Mouse (Mus musculus) liver, embryonic 14.5 days (tissue): ENCODE data around the gene Lyrm4. TPM values are rescaled to one million over a fixed set of nuclear protein-coding genes. Genes with fewer than 3 reads are reported as not detected.

Source experiments
- ATAC-seq: fragments of 200-750 bp; cut with Nextera tagmentation; 2 replicates; pipeline ENCODE4 v1.8.0; 2017; ENCODE audit warnings: moderate number of reproducible peaks, mild to moderate bottlenecking, moderate library complexity; ENCODE audit not compliant: insufficient read depth
- DNase-seq, 3 experiments: peaks; one replicate each; pipeline ENCODE4 v3.0.0-alpha.2; 2012 to 2013; ENCODE audit warnings: low read depth in 3 of 3, low spot score in 3 of 3
- H3K27ac ChIP-seq: fragments of 300-500 bp; sonication (generic); 2 replicates; pipeline ENCODE4 v1.5.1; 2014; ENCODE audit warnings: moderate library complexity, mild to moderate bottlenecking, control low read depth, inconsistent platforms
- H3K27me3 ChIP-seq: fragments of 300-500 bp; sonication (generic); 2 replicates; pipeline ENCODE4 v1.6.1; 2014; ENCODE audit warnings: mild to moderate bottlenecking, low read length, moderate library complexity; ENCODE audit not compliant: control insufficient read depth, insufficient read depth
- H3K36me3 ChIP-seq: fragments of 300-500 bp; sonication (generic); replicated peaks from 2 replicates; pipeline ENCODE4 v1.6.1; 2014; ENCODE audit warnings: low read depth; ENCODE audit not compliant: control insufficient read depth, insufficient read depth
- H3K4me1 ChIP-seq, 2 experiments: fragments of 200-500 bp in 1 of 2; fragments of 300-500 bp in 1 of 2; sonication (generic) in 1 of 2; replicated peaks; 2 replicates each; pipeline ENCODE4 v1.6.1; 2012 to 2014; ENCODE audit warnings: antibody characterized with exemption in 1 of 2, inconsistent platforms in 1 of 2, low read length in 1 of 2; ENCODE audit not compliant: control insufficient read depth in 2 of 2, insufficient read depth in 2 of 2
- H3K4me2 ChIP-seq: fragments of 300-500 bp; sonication (generic); 2 replicates; pipeline ENCODE4 v1.6.1; 2014; ENCODE audit warnings: low read depth, mild to moderate bottlenecking, control low read depth, moderate library complexity
- H3K4me3 ChIP-seq, 2 experiments: fragments of 200-500 bp in 1 of 2; fragments of 300-500 bp in 1 of 2; sonication (generic) in 1 of 2; 2 replicates each; pipeline ENCODE4 v1.5.1; 2012 to 2014; ENCODE audit warnings: low read depth in 2 of 2, low read length in 2 of 2, mild to moderate bottlenecking in 2 of 2, control low read depth in 1 of 2, inconsistent platforms in 1 of 2, moderate library complexity in 1 of 2; ENCODE audit not compliant: insufficient read depth in 1 of 2
- H3K9ac ChIP-seq: fragments of 300-500 bp; sonication (generic); replicated peaks from 2 replicates; pipeline ENCODE4 v1.6.1; 2014; ENCODE audit warnings: mild to moderate bottlenecking, control low read depth, moderate library complexity
- H3K9me3 ChIP-seq: fragments of 300-500 bp; sonication (generic); 2 replicates; pipeline ENCODE4 v1.6.1; 2016; ENCODE audit warnings: low read length, mixed read lengths; ENCODE audit not compliant: control insufficient read depth
- CTCF ChIP-seq: IDR thresholded peaks from 2 replicates; pipeline ENCODE4 v1.5.1; 2016; ENCODE audit warnings: antibody characterized with exemption, low read depth, control low read depth
- EP300 ChIP-seq: IDR thresholded peaks from 2 replicates; pipeline ENCODE4 v1.6.1; 2016; ENCODE audit warnings: antibody characterized with exemption, low read depth
- WGBS: fragments of 180-500 bp; shearing (Covaris S2); extraction: QIAGEN DNeasy Blood & Tissue Kit; methylation state at CpG from one replicate; pipeline ENCODE4 v1.1.7; 2014; ENCODE audit not compliant: insufficient replicate concordance; 5-methylcytosine and 5-hydroxymethylcytosine counted together
- polyA plus RNA-seq, 2 experiments: library from polyadenylated mRNA; depleted of rRNA in 1 of 2; stranded (reverse) in 1 of 2; unstranded in 1 of 2; fragments of >200 nt; fragmentation: Nextera tagmentation in 1 of 2; extraction: Ambion mirVana in 1 of 2; gene quantifications; 2 replicates each; pipeline versions ENCODE4 v1.2.1 to v1.2.3; 2012 to 2014

Gene Lyrm4
- polyA plus RNA-seq (2012; rRNA removed) (5.2 and 6.8 TPM in 2 replicates), polyA plus RNA-seq (2014; fragmentation: Nextera tagmentation; extraction: Ambion mirVana) (28.2 and 28.8 TPM in 2 replicates)

- peak within 1 kb of the TSS; percentile 74 for H3K4me2 ChIP-seq
- no peaks in the 10 kb centered on the region for H3K9me3 ChIP-seq
- H3K27ac ChIP-seq = peak within 1 kb of the TSS; percentile 85
- H3K36me3 ChIP-seq = no peaks in the 10 kb centered on the region
- H3K27me3 ChIP-seq = no peaks in the 10 kb centered on the region
- H3K9ac ChIP-seq = peak within 1 kb of the TSS; percentile 77
- DNase-seq (peak; percentile 91 to 94 (median 92)), ATAC-seq (peak; percentile 96)
- under 1% methylated on average over 74 of the region's 75 CpGs for WGBS
- peak within 1 kb of the TSS; percentile 68 to 86 for H3K4me3 ChIP-seq
- H3K4me1 ChIP-seq = peaks cover 6 to 13% of the 10 kb centered on the region in 2 experiments
- TF ChIP-seq CTCF (peak; percentile 28; the same call in 1 of the 2 replicates), EP300 (peak; percentile 67)
These were observed at the start of gene Lyrm4, which contains the start of gene Fars2 for GRCm38 (mm10) chr13:36117143-36118014. Lyrm4 (minus strand) TSS chr13:36117526. Fars2 (plus strand) TSS chr13:36117412.

DNA sequence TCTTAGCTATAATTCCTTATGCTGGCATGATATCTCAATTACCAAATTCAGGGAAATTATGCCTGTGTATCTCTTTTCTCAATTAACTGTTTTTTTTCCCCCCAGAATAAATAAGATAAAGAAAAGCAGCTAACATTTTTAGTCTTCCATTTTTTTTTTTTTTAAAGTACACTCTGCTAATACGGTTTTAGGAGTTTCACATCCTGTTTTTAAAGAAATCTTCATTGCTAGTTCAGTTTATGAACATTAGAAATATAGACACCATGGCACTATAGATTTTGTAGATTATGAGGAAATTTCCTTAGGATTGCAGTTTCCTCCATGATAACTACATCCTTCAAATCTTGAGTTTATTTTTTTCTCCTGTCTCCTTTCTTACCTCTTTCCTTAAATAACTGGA is 46.6 kb upstream of the Lyrm4 start:
- H3K27me3 ChIP-seq = no peaks in the 10 kb centered on the region
- H3K4me3 ChIP-seq = no peak overlapping the region
- no peak overlapping the region for H3K4me2 ChIP-seq
- H3K27ac ChIP-seq = no peak overlapping the region
- H3K4me1 ChIP-seq = no peaks in the 10 kb centered on the region
- H3K36me3 ChIP-seq = no peaks in the 10 kb centered on the region
- WGBS = 57% methylated on average over 1 of the region's 1 CpGs
- TF ChIP-seq CTCF (no peak), EP300 (no peak)
- H3K9ac ChIP-seq = no peak overlapping the region
- H3K9me3 ChIP-seq = no peaks in the 10 kb centered on the region
- ATAC-seq (no peak), DNase-seq (no peak)

DNA sequence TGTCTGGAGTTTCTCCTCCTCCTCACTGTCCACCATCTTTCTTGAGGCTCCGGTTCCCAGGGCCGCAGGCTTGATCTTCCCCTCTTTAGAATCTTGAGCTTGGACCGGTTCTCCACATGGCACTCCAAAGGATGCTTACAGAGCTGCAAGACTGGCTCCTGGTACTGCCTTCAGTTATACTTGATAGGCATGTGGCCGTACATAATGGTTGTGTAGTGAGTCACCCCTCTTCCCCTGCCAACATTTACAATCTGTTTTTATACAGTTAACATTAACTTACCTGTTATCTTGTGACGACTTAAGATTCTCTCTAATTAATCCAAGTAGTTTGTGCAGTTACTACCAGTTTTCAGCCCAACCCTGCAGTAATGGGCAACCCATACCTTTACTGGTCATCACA is 46.1 kb upstream of the Lyrm4 start:
- TF ChIP-seq CTCF (no peak), EP300 (no peak)
- Histone ChIP-seq H3K9ac (no peak overlapping the region), H3K9me3 (no peaks in the 10 kb centered on the region), H3K27me3 (no peaks in the 10 kb centered on the region), H3K4me3 (no peak overlapping the region), H3K36me3 (no peaks in the 10 kb centered on the region), H3K27ac (no peak overlapping the region), H3K4me2 (no peak overlapping the region), H3K4me1 (no peaks in the 10 kb centered on the region)
- WGBS = 81% methylated on average over 5 of the region's 5 CpGs
- no peak for DNase-seq
- ATAC-seq = no peak

GRCm38 (mm10) chr13:36156340-36156931 is 39.1 kb upstream of the Lyrm4 start:
- WGBS = 60% methylated on average over 7 of the region's 7 CpGs
- Histone ChIP-seq H3K27ac (no peak overlapping the region), H3K27me3 (no peaks in the 10 kb centered on the region), H3K9me3 (no peaks in the 10 kb centered on the region), H3K4me3 (no peak overlapping the region), H3K9ac (no peak overlapping the region), H3K4me2 (no peak overlapping the region), H3K36me3 (no peaks in the 10 kb centered on the region), H3K4me1 (no peaks in the 10 kb centered on the region; a peak in 1 of 4 replicates)
- no peak for DNase-seq
- no peak for TF ChIP-seq CTCF
- TF ChIP-seq EP300 = no peak
- no peak for ATAC-seq
